Mouse (Mus musculus) ES-Bruce4 (cell line): Measurements from ENCODE around the gene Tpsb2.

Source experiments
- CTCF ChIP-seq: IDR thresholded peaks from one replicate; pipeline ENCODE4 v1.8.1; 2011; ENCODE audit warnings: low read depth, low read length
- POLR2A ChIP-seq: IDR thresholded peaks from one replicate; pipeline ENCODE4 v1.8.1; 2011; ENCODE audit warnings: low read length; ENCODE audit not compliant: insufficient read depth

- TF ChIP-seq CTCF (no peak), POLR2A (no peak)
Measured at GRCm38 (mm10) chr17:25414209-25414608, 48.1 kb downstream of the Tpsb2 start.
